Mouse (Mus musculus) MEL (cell line): Measurements from ENCODE around the gene Elavl2. TPM values are rescaled to one million over a fixed set of nuclear protein-coding genes. Genes with fewer than 3 reads are reported as not detected.

ENCODE experiments used
- DNase-seq: peaks from one replicate; pipeline ENCODE4 v3.0.0; 2011; ENCODE audit warnings: low read depth, low spot score
- H3K27ac ChIP-seq: 2 replicates; pipeline ENCODE4 v1.5.1; 2012; ENCODE audit warnings: low read depth, mild to moderate bottlenecking, control low read depth, low read length, moderate library complexity; ENCODE audit not compliant: control insufficient read depth
- H3K27me3 ChIP-seq, 2 experiments: fragments of 150-350 bp in 1 of 2; sonication (generic) in 1 of 2; 2 replicates each; pipeline ENCODE4 v1.6.1; 2012; ENCODE audit warnings: low read length in 2 of 2, mild to moderate bottlenecking in 2 of 2, improper control_type of control experiment in 1 of 2, moderate library complexity in 1 of 2; ENCODE audit not compliant: insufficient read depth in 2 of 2, control insufficient read depth in 1 of 2
- H3K36me3 ChIP-seq, 2 experiments: 2 replicates each; pipeline ENCODE4 v1.6.1; 2012 to 2014; ENCODE audit warnings: low read length in 2 of 2, improper control_type of control experiment in 1 of 2, inconsistent platforms in 1 of 2, mild to moderate bottlenecking in 1 of 2; ENCODE audit not compliant: insufficient read depth in 2 of 2, control insufficient read depth in 1 of 2
- H3K4me1 ChIP-seq, 2 experiments: fragments of 150-350 bp in 1 of 2; sonication (generic) in 1 of 2; 2 replicates each; pipeline ENCODE4 v1.6.1; 2012; ENCODE audit warnings: low read length in 2 of 2, improper control_type of control experiment in 1 of 2, mild to moderate bottlenecking in 1 of 2; ENCODE audit not compliant: insufficient read depth in 2 of 2, control insufficient read depth in 1 of 2
- H3K4me3 ChIP-seq, 2 experiments: fragments of 150-350 bp in 1 of 2; sonication (generic) in 1 of 2; 2 replicates each; pipeline ENCODE4 v1.5.1; 2012; ENCODE audit warnings: low read depth in 2 of 2, low read length in 2 of 2, mild to moderate bottlenecking in 2 of 2, moderate library complexity in 2 of 2, control low read depth in 1 of 2, improper control_type of control experiment in 1 of 2; ENCODE audit not compliant: control insufficient read depth in 1 of 2, insufficient read depth in 1 of 2
- H3K79me2 ChIP-seq: 2 replicates; pipeline ENCODE4 v1.6.1; 2012; ENCODE audit warnings: mild to moderate bottlenecking, low read length, moderate library complexity; ENCODE audit not compliant: control insufficient read depth, poor library complexity, insufficient read depth
- H3K9ac ChIP-seq: 2 replicates; pipeline ENCODE4 v1.6.1; 2012; ENCODE audit warnings: low read depth, mild to moderate bottlenecking, control low read depth, low read length, moderate library complexity; ENCODE audit not compliant: control insufficient read depth, poor library complexity, severe bottlenecking
- H3K9me3 ChIP-seq: fragments of 150-350 bp; sonication (generic); replicated peaks from 2 replicates; pipeline ENCODE4 v1.6.1; 2012; ENCODE audit warnings: mild to moderate bottlenecking, low read length, improper control_type of control experiment, moderate library complexity; ENCODE audit not compliant: insufficient read depth
- BHLHE40 ChIP-seq: IDR thresholded peaks from 2 replicates; pipeline ENCODE4 v1.6.1; 2012; ENCODE audit warnings: low read depth, mild to moderate bottlenecking, inconsistent platforms, low read length, improper control_type of control experiment, borderline replicate concordance
- CHD1 ChIP-seq: IDR thresholded peaks from 2 replicates; pipeline ENCODE4 v1.6.1; 2012; ENCODE audit warnings: low read depth, mild to moderate bottlenecking, inconsistent platforms, low read length, improper control_type of control experiment
- E2F4 ChIP-seq: IDR thresholded peaks from 2 replicates; pipeline ENCODE4 v1.6.1; 2011; ENCODE audit warnings: low read depth, low read length, improper control_type of control experiment, borderline replicate concordance
- ELF1 ChIP-seq: IDR thresholded peaks from 2 replicates; pipeline ENCODE4 v1.6.1; 2014; ENCODE audit warnings: low read depth, mild to moderate bottlenecking, inconsistent platforms, low read length, improper control_type of control experiment, moderate library complexity
- HCFC1 ChIP-seq: IDR thresholded peaks from 2 replicates; pipeline ENCODE4 v1.6.1; 2012; ENCODE audit warnings: low read depth, mild to moderate bottlenecking, inconsistent platforms, low read length, improper control_type of control experiment, moderate library complexity
- JUND ChIP-seq: IDR thresholded peaks from 2 replicates; pipeline ENCODE4 v1.6.1; 2011; ENCODE audit warnings: low read depth, mild to moderate bottlenecking, improper control_type of control experiment, low read length
- MAFK ChIP-seq: IDR thresholded peaks from 2 replicates; pipeline ENCODE4 v1.6.1; 2011; ENCODE audit warnings: low read depth, mild to moderate bottlenecking, low read length, improper control_type of control experiment, borderline replicate concordance
- MAX ChIP-seq: IDR thresholded peaks from 2 replicates; pipeline ENCODE4 v1.6.1; 2011; ENCODE audit warnings: low read length, improper control_type of control experiment
- MAZ ChIP-seq: IDR thresholded peaks from 2 replicates; pipeline ENCODE4 v1.6.1; 2012; ENCODE audit warnings: low read depth, mild to moderate bottlenecking, inconsistent platforms, low read length, improper control_type of control experiment
- MEF2A ChIP-seq: IDR thresholded peaks from 2 replicates; pipeline ENCODE4 v1.6.1; 2014; ENCODE audit warnings: low read depth, mild to moderate bottlenecking, inconsistent platforms, low read length, improper control_type of control experiment; ENCODE audit not compliant: poor library complexity, insufficient replicate concordance, severe bottlenecking; ENCODE audit errors: extremely low read depth
- MXI1 ChIP-seq: IDR thresholded peaks from 2 replicates; pipeline ENCODE4 v1.6.1; 2011; ENCODE audit warnings: mild to moderate bottlenecking, low read depth, low read length, improper control_type of control experiment
- NRF1 ChIP-seq: IDR thresholded peaks from 2 replicates; pipeline ENCODE4 v1.6.1; 2014; ENCODE audit warnings: low read depth, mild to moderate bottlenecking, inconsistent platforms, low read length, improper control_type of control experiment, moderate library complexity; ENCODE audit not compliant: poor library complexity, insufficient read depth, severe bottlenecking
- POLR2A ChIP-seq, 2 experiments: IDR thresholded peaks; 2 replicates each; pipeline ENCODE4 v1.6.1; 2011 to 2012; ENCODE audit warnings: low read length in 2 of 2, mild to moderate bottlenecking in 2 of 2, control low read depth in 1 of 2, improper control_type of control experiment in 1 of 2, low read depth in 1 of 2, moderate library complexity in 1 of 2; ENCODE audit not compliant: control insufficient read depth in 1 of 2, insufficient read depth in 1 of 2, poor library complexity in 1 of 2
- POLR2AphosphoS2 ChIP-seq: IDR thresholded peaks from 2 replicates; pipeline ENCODE4 v1.6.1; 2011; ENCODE audit warnings: low read length, improper control_type of control experiment
- SIN3A ChIP-seq: IDR thresholded peaks from 2 replicates; pipeline ENCODE4 v1.6.1; 2012; ENCODE audit warnings: low read length, improper control_type of control experiment, inconsistent platforms
- SMC3 ChIP-seq: IDR thresholded peaks from 2 replicates; pipeline ENCODE4 v1.6.1; 2011; ENCODE audit warnings: low read depth, low read length, improper control_type of control experiment
- TAL1 ChIP-seq: IDR thresholded peaks from 2 replicates; pipeline ENCODE4 v1.6.1; 2012; ENCODE audit warnings: mild to moderate bottlenecking, inconsistent platforms, low read length, moderate library complexity, mixed read lengths
- TBP ChIP-seq: IDR thresholded peaks from 2 replicates; pipeline ENCODE4 v1.8.0; 2011; ENCODE audit warnings: low read depth, low read length, improper control_type of control experiment
- USF1 ChIP-seq: IDR thresholded peaks from 2 replicates; pipeline ENCODE4 v1.6.1; 2014; ENCODE audit warnings: low read depth, mild to moderate bottlenecking, inconsistent platforms, low read length, improper control_type of control experiment, moderate library complexity
- ZMIZ1 ChIP-seq: IDR thresholded peaks from 2 replicates; pipeline ENCODE4 v1.6.1; 2012; ENCODE audit warnings: low read depth, mild to moderate bottlenecking, inconsistent platforms, low read length, improper control_type of control experiment, moderate library complexity
- polyA plus RNA-seq, 2 experiments: library from polyadenylated mRNA; stranded (reverse) in 1 of 2; unstranded in 1 of 2; fragments of >175 nt in 1 of 2; fragments of >200 nt in 1 of 2; gene quantifications; 2 replicates each; pipeline versions ENCODE4 v1.2.1 to v1.2.4; 2012; ENCODE audit warnings: low replicate concordance in 2 of 2, low read depth in 1 of 2; ENCODE audit not compliant: insufficient read length in 2 of 2, insufficient read depth in 1 of 2, missing spikeins in 1 of 2
- total RNA-seq: library from RNA; depleted of rRNA; stranded (reverse); fragments of 300-350 nt; gene quantifications from 2 replicates; pipeline ENCODE4 v1.2.3, GENCODE M21; 2012

The Elavl2 gene
- total and polyA plus RNA-seq, 3 experiments: not detected

DNA sequence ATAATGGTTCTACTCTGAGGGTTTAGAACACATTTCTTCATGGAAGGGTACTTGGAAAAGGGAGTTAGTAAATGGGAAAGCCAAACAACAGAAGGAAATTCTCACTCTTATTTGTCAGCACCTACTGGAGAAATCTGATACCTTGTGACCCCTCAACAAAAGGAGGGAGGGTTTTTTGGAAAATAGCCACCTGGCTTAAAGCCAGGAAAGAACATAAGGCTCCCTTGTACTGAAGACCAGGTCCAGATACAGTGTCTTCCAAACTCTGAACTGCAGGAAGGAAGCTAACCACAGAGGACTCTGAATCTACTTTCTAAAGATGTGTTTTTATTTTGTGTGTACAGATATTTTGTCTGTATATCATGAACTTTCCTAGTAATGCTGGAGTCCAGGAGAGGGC lies 102.9 kb downstream of the Elavl2 start:
- no peak for DNase-seq
- Histone ChIP-seq H3K4me3 (no peak overlapping the region), H3K27ac (no peak overlapping the region), H3K9ac (no peak overlapping the region), H3K79me2 (no peaks in the 10 kb centered on the region), H3K4me1 (no peaks in the 10 kb centered on the region), H3K36me3 (no peaks in the 10 kb centered on the region), H3K9me3 (no peaks in the 10 kb centered on the region), H3K27me3 (no peaks in the 10 kb centered on the region)
- TF ChIP-seq HCFC1 (no peak), TAL1 (no peak), MAFK (no peak), SMC3 (no peak), CHD1 (no peak), ZMIZ1 (no peak), POLR2AphosphoS2 (no peak), SIN3A (no peak), JUND (no peak), USF1 (no peak), MXI1 (no peak), NRF1 (no peak), MAX (no peak), TBP (no peak)

DNA sequence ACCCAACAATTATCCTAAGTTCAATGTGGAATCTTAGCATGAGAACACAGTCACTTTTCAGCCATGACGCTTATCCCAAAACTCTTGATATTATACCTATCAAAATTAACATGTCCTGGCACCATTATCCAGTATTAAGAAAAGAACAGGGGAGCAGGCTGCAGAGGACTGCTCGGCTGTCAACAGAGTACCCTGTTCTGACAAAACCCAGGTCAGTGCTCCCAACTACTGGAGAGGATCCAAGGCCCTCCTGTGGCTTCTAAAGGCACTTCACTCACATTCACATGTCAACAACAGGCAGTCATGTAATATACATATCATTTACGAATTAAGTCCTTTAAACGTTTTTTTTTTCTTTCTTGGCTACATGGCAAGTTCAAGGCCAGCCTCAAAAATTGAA lies 105.3 kb downstream of the Elavl2 start:
- H3K27ac ChIP-seq: no peak overlapping the region
- no peaks in the 10 kb centered on the region for H3K79me2 ChIP-seq
- no peaks in the 10 kb centered on the region for H3K27me3 ChIP-seq
- H3K4me1 ChIP-seq: no peaks in the 10 kb centered on the region
- no peak overlapping the region for H3K4me3 ChIP-seq
- H3K36me3 ChIP-seq: no peaks in the 10 kb centered on the region
- DNase-seq: no peak
- H3K9ac ChIP-seq: no peak overlapping the region
- TF ChIP-seq E2F4 (no peak), POLR2A (IDR thresholded peaks at IDR 0.05; ENCODE audit: control insufficient read depth in 1 of 2, insufficient read depth in 1 of 2, low read depth in 1 of 2, low read length in 2 of 2, poor library complexity in 1 of 2) (no peak), BHLHE40 (no peak), ELF1 (no peak), MEF2A (no peak), MAZ (no peak)
- no peaks in the 10 kb centered on the region for H3K9me3 ChIP-seq
